In genomic region chr11:113572641-113573040, GRCm38 (mm10) we compare ENCODE assay signal across 18 mouse cellular contexts. TPM values are rescaled to one million over a fixed set of nuclear protein-coding genes. Genes with fewer than 3 reads are reported as not detected.
DNase-seq lines count a peak whose midpoint lies in the region; ATAC-seq and TF ChIP-seq lines count a peak whose summit lies in the region.
"Had no signal": no experiment of that assay in that cellular context is flagged by ENCODE, and none has a peak within 500 bp of the region (broad histone marks: within the 10 kb centered on the region; RNA-seq: fewer than 3 reads in every experiment).

No protein-coding gene starts in this region.

- no peaks in the 10 kb centered on the region for H3K36me3 ChIP-seq in heart, embryonic 10.5 days
- H3K36me3 ChIP-seq in heart, embryonic 11.5 days (ENCODE audit: control insufficient read depth, insufficient read depth, low read length) = no peaks in the 10 kb centered on the region
- no peaks in the 10 kb centered on the region for H3K36me3 ChIP-seq in forebrain, postnatal 0 days (ENCODE audit: insufficient read depth)
- no peaks in the 10 kb centered on the region for H3K36me3 ChIP-seq in midbrain, embryonic 14.5 days (ENCODE audit: control insufficient read depth, insufficient read depth, low read length)
- no peaks in the 10 kb centered on the region for H3K36me3 ChIP-seq in kidney, adult 2 months (ENCODE audit: control insufficient read depth, insufficient read depth, low read length)
- H3K36me3 ChIP-seq: neural tube, embryonic 12.5 days; stomach, embryonic 15.5 days had no signal

- 72% methylated on average over 6 of the region's 6 CpGs for WGBS in heart, embryonic 10.5 days
- WGBS in heart, embryonic 11.5 days (ENCODE audit: insufficient replicate concordance) = 65% methylated on average over 6 of the region's 6 CpGs
- WGBS in forebrain, postnatal 0 days = 37% methylated on average over 6 of the region's 6 CpGs
- WGBS in midbrain, embryonic 14.5 days = 37% methylated on average over 6 of the region's 6 CpGs
- 56% methylated on average over 6 of the region's 6 CpGs for WGBS in kidney, adult 2 months

- TF ChIP-seq POLR2A in kidney, adult 2 months (IDR thresholded peaks at IDR 0.05; ENCODE audit: low read depth, low read length) = no peak

- 0 out of 2 replicates have a peak, but pooled peaks cover 3% of the 10 kb centered on the region for H3K4me1 ChIP-seq in heart, embryonic 10.5 days
- H3K4me1 ChIP-seq in heart, embryonic 11.5 days (ENCODE audit: control insufficient read depth, insufficient read depth, low read length) = 0 out of 2 replicates have a peak, but pooled peaks cover 2% of the 10 kb centered on the region
- H3K4me1 ChIP-seq in forebrain, postnatal 0 days (ENCODE audit: insufficient read depth) = 0 out of 2 replicates have a peak, but pooled peaks cover 5% of the 10 kb centered on the region
- peaks cover 13% of the 10 kb centered on the region for H3K4me1 ChIP-seq in midbrain, embryonic 14.5 days (ENCODE audit: control insufficient read depth, insufficient read depth, low read length)
- H3K4me1 ChIP-seq in kidney, adult 2 months (ENCODE audit: control insufficient read depth, insufficient read depth, low read length) = no peaks in the 10 kb centered on the region
- H3K4me1 ChIP-seq: stomach, embryonic 15.5 days had no signal

- no peak for ATAC-seq in heart, embryonic 11.5 days (replicated peaks; ENCODE audit: insufficient number of reproducible peaks, low FRiP score, low TSS enrichment)
- ATAC-seq in forebrain, postnatal 0 days = peak; percentile 10; the same call in 1 of the 2 replicates
- peak; percentile 60; the same call in 1 of the 2 replicates for ATAC-seq in midbrain, embryonic 14.5 days (ENCODE audit: low FRiP score, low TSS enrichment)
- ATAC-seq: intestine, embryonic 16.5 days had no signal

- no peaks in the 10 kb centered on the region for H3K9me3 ChIP-seq in heart, embryonic 10.5 days
- no peaks in the 10 kb centered on the region for H3K9me3 ChIP-seq in heart, embryonic 11.5 days (replicated peaks; ENCODE audit: control insufficient read depth, low read length)
- no peaks in the 10 kb centered on the region for H3K9me3 ChIP-seq in forebrain, postnatal 0 days (ENCODE audit: low read length)
- H3K9me3 ChIP-seq in midbrain, embryonic 14.5 days (ENCODE audit: control insufficient read depth, low read length) = no peaks in the 10 kb centered on the region
- H3K9me3 ChIP-seq: neural tube, embryonic 12.5 days; stomach, embryonic 15.5 days had no signal

- TF ChIP-seq CTCF in layer of hippocampus, adult 2 months (conservative IDR thresholded peaks at IDR 0.05) = no peak
- TF ChIP-seq CTCF in forebrain, postnatal 0 days (IDR thresholded peaks at IDR 0.05; ENCODE audit: low read depth) = no peak
- TF ChIP-seq CTCF in kidney, adult 2 months (conservative IDR thresholded peaks at IDR 0.05; ENCODE audit: insufficient read depth, insufficient read length, low read depth, low read length) = no peak

- DNase-seq in heart, embryonic 10.5 days (ENCODE audit: low spot score) = no peak
- DNase-seq in layer of hippocampus, adult 2 months (ENCODE audit: low spot score in 2 of 2) = no peak
- DNase-seq in layer of hippocampus, adult 11-12 months (ENCODE audit: low spot score) = no peak
- no peak for DNase-seq in forebrain, postnatal 0 days
- DNase-seq in midbrain, embryonic 14.5 days = peak; percentile 74
- no peak for DNase-seq in kidney, adult 2 months
- DNase-seq: adrenal gland, adult 8-10 months; cerebellum, adult 9-10 months; heart, adult 11 months; kidney, postnatal 25 days; thymus, postnatal 25 days had no signal

- no peak overlapping the region for H3K4me3 ChIP-seq in heart, embryonic 10.5 days
- no peak overlapping the region for H3K4me3 ChIP-seq in heart, embryonic 11.5 days (ENCODE audit: low read depth, low read length)
- H3K4me3 ChIP-seq in layer of hippocampus, adult 2 months = no peak overlapping the region
- H3K4me3 ChIP-seq in forebrain, postnatal 0 days (ENCODE audit: low read depth, low read length) = no peak overlapping the region
- H3K4me3 ChIP-seq in midbrain, embryonic 14.5 days (replicated peaks; ENCODE audit: low read depth, low read length) = no peak overlapping the region
- no peak overlapping the region for H3K4me3 ChIP-seq in kidney, adult 2 months (ENCODE audit: insufficient read depth, low read depth, low read length)
- H3K4me3 ChIP-seq: erythroblast, embryonic 14.5 days; neural tube, embryonic 12.5 days; stomach, embryonic 15.5 days had no signal

- H3K27ac ChIP-seq in heart, embryonic 10.5 days = peak overlapping the region; percentile 36; the same call in 1 of the 2 replicates
- no peak overlapping the region for H3K27ac ChIP-seq in heart, embryonic 11.5 days (ENCODE audit: low read depth, low read length)
- H3K27ac ChIP-seq in layer of hippocampus, adult 2 months = peak overlapping the region; percentile 5; the same call in 1 of the 2 replicates
- no peak overlapping the region for H3K27ac ChIP-seq in forebrain, postnatal 0 days (ENCODE audit: low read depth, low read length)
- peak overlapping the region; percentile 64 for H3K27ac ChIP-seq in midbrain, embryonic 14.5 days (replicated peaks; ENCODE audit: low read depth, low read length)
- no peak overlapping the region for H3K27ac ChIP-seq in kidney, adult 2 months (ENCODE audit: insufficient read depth, low read depth, low read length)
- H3K27ac ChIP-seq: liver, embryonic 14.5 days; neural tube, embryonic 12.5 days; stomach, embryonic 15.5 days had no signal

- H3K27me3 ChIP-seq in heart, embryonic 10.5 days (ENCODE audit: insufficient read depth, poor library complexity, severe bottlenecking) = no peaks in the 10 kb centered on the region
- no peaks in the 10 kb centered on the region for H3K27me3 ChIP-seq in heart, embryonic 11.5 days (ENCODE audit: control insufficient read depth, insufficient read depth, low read length)
- no peaks in the 10 kb centered on the region for H3K27me3 ChIP-seq in forebrain, postnatal 0 days (ENCODE audit: insufficient read depth, low read length)
- H3K27me3 ChIP-seq in midbrain, embryonic 14.5 days (ENCODE audit: control insufficient read depth, insufficient read depth, low read length) = no peaks in the 10 kb centered on the region
- no peaks in the 10 kb centered on the region for H3K27me3 ChIP-seq in kidney, adult 2 months (replicated peaks; ENCODE audit: control insufficient read depth, insufficient read depth, low read length)
- H3K27me3 ChIP-seq: neural tube, embryonic 12.5 days; stomach, embryonic 15.5 days had no signal

- no peak overlapping the region for H3K9ac ChIP-seq in heart, embryonic 11.5 days (ENCODE audit: low read depth, low read length)
- H3K9ac ChIP-seq in forebrain, postnatal 0 days = no peak overlapping the region
- H3K9ac ChIP-seq in midbrain, embryonic 14.5 days (replicated peaks; ENCODE audit: low read length) = no peak overlapping the region
- H3K9ac ChIP-seq: liver, embryonic 14.5 days; neural tube, embryonic 12.5 days; stomach, embryonic 15.5 days had no signal

- no peak overlapping the region for H3K4me2 ChIP-seq in heart, embryonic 11.5 days
- H3K4me2 ChIP-seq in forebrain, postnatal 0 days (ENCODE audit: low read depth) = no peak overlapping the region
- no peak overlapping the region for H3K4me2 ChIP-seq in midbrain, embryonic 14.5 days (ENCODE audit: low read length)
- H3K4me2 ChIP-seq: neural tube, embryonic 12.5 days; stomach, embryonic 15.5 days had no signal

RNA-seq across cellular contexts. Expression of gene Sstr2, which starts 46.5 kb away (rescaled TPM):
- polyA plus RNA-seq in heart, embryonic 10.5 days (2016; fragmentation: Nextera tagmentation; extraction: Ambion mirVana) = 0.74 and 1.1 TPM in 2 replicates
- 0.79 and 1.0 TPM in 2 replicates for polyA plus RNA-seq in heart, embryonic 11.5 days (2014; fragmentation: Nextera tagmentation; extraction: Ambion mirVana)
- total RNA-seq in layer of hippocampus, adult 2 months (2021) = 10 to 100 TPM; 22.0 to 23.2 TPM
- total RNA-seq in forebrain, postnatal 0 days (2014; rRNA removed) = 19.9 and 32.2 TPM in 2 replicates
- 23.1 and 27.1 TPM in 2 replicates for polyA plus RNA-seq in forebrain, postnatal 0 days (2015; fragmentation: Nextera tagmentation; extraction: Ambion mirVana)
- 18.0 and 23.3 TPM in 2 replicates for polyA plus RNA-seq in midbrain, embryonic 14.5 days (2014; fragmentation: Nextera tagmentation; extraction: Ambion mirVana)
- polyA plus RNA-seq in kidney, adult 2 months (2012; rRNA removed) = 0.36 and 0.56 TPM in 2 replicates
- total RNA-seq: megakaryocyte-erythroid progenitor cell, adult 5-6 weeks had no signal
- polyA plus RNA-seq: erythroblast, embryonic 14.5 days had no signal

Comparison
In these comparisons a context has a peak if more than half of its experiments do, and no peak if none do; other contexts are left out.
1. H3K27ac ChIP-seq: peak in heart, embryonic 10.5 days (single experiment), layer of hippocampus, adult 2 months (single experiment) and midbrain, embryonic 14.5 days (single experiment); none in heart, embryonic 11.5 days (single experiment), forebrain, postnatal 0 days (single experiment) and kidney, adult 2 months (single experiment).